Mouse (Mus musculus): ENCODE results near the gene F11r. TPM values are rescaled to one million over a fixed set of nuclear protein-coding genes. Genes with fewer than 3 reads are reported as not detected.

Gene F11r
- polyA plus RNA-seq, 1 experiment = 10.1 TPM

- Histone ChIP-seq H3K4me3 (replicated peaks; ENCODE audit: insufficient read depth, low read depth, low read length) (peak within 1 kb of the TSS; percentile 81), H3K27me3 (ENCODE audit: control insufficient read depth, insufficient read depth, low read length) (no peaks in the 10 kb centered on the region), H3K4me1 (ENCODE audit: control insufficient read depth, insufficient read depth, low read length) (no peaks in the 10 kb centered on the region; the same call in 1 of the 2 replicates), H3K27ac (ENCODE audit: insufficient read depth, low read length) (peak within 1 kb of the TSS; percentile 72)
- 1% methylated on average over 36 of the region's 36 CpGs for WGBS
- DNase-seq = peak; percentile 95
- TF ChIP-seq CTCF (IDR thresholded peaks at IDR 0.05; ENCODE audit: borderline replicate concordance, insufficient read depth, low read depth, low read length) (no peak), POLR2A (IDR thresholded peaks at IDR 0.05; ENCODE audit: borderline replicate concordance, insufficient read depth, low read length) (peak; percentile 42; the same call in 1 of the 2 replicates)
Measured at GRCm38 (mm10) chr1:171410947-171411484, 26.3 kb upstream of the F11r start, which contains the start of gene Usf1. Usf1 (plus strand) TSS chr1:171411313.

- H3K27me3 ChIP-seq (ENCODE audit: control insufficient read depth, insufficient read depth, low read length) = no peaks in the 10 kb centered on the region
- peak overlapping the region; percentile 81 for H3K4me3 ChIP-seq (replicated peaks; ENCODE audit: insufficient read depth, low read depth, low read length)
- no peaks in the 10 kb centered on the region; the same call in 1 of the 2 replicates for H3K4me1 ChIP-seq (ENCODE audit: control insufficient read depth, insufficient read depth, low read length)
- no peak for DNase-seq
- TF ChIP-seq POLR2A (IDR thresholded peaks at IDR 0.05; ENCODE audit: borderline replicate concordance, insufficient read depth, low read length) (no peak), CTCF (IDR thresholded peaks at IDR 0.05; ENCODE audit: borderline replicate concordance, insufficient read depth, low read depth, low read length) (no peak)
- H3K27ac ChIP-seq (ENCODE audit: insufficient read depth, low read length) = peak overlapping the region; percentile 72; the same call in 1 of the 2 replicates
- WGBS = 1% methylated on average over 39 of the region's 39 CpGs
Measured at GRCm38 (mm10) chr1:171411492-171411941, 25.8 kb upstream of the F11r start.

GRCm38 (mm10) chr1:171412001-171412441 lies 25.3 kb upstream of the F11r start:
- H3K4me3 ChIP-seq (replicated peaks; ENCODE audit: insufficient read depth, low read depth, low read length) = peak overlapping the region; percentile 81
- H3K4me1 ChIP-seq (ENCODE audit: control insufficient read depth, insufficient read depth, low read length) = no peaks in the 10 kb centered on the region; the same call in 1 of the 2 replicates
- H3K27me3 ChIP-seq (ENCODE audit: control insufficient read depth, insufficient read depth, low read length) = no peaks in the 10 kb centered on the region
- H3K27ac ChIP-seq (ENCODE audit: insufficient read depth, low read length) = 0 out of 2 replicates have a peak overlapping the region, but pooled peaks have one; percentile 72
- peak; percentile 24 to 34 for DNase-seq
- under 1% methylated on average over 20 of the region's 20 CpGs for WGBS
- TF ChIP-seq POLR2A (IDR thresholded peaks at IDR 0.05; ENCODE audit: borderline replicate concordance, insufficient read depth, low read length) = no peak
- TF ChIP-seq CTCF (IDR thresholded peaks at IDR 0.05; ENCODE audit: borderline replicate concordance, insufficient read depth, low read depth, low read length) = no peak

GRCm38 (mm10) chr1:171412446-171412845 lies 24.9 kb upstream of the F11r start:
- no peaks in the 10 kb centered on the region for H3K27me3 ChIP-seq (ENCODE audit: control insufficient read depth, insufficient read depth, low read length)
- TF ChIP-seq CTCF (IDR thresholded peaks at IDR 0.05; ENCODE audit: borderline replicate concordance, insufficient read depth, low read depth, low read length) (no peak), POLR2A (IDR thresholded peaks at IDR 0.05; ENCODE audit: borderline replicate concordance, insufficient read depth, low read length) (no peak)
- 22% methylated on average over 3 of the region's 3 CpGs for WGBS
- no peak overlapping the region for H3K27ac ChIP-seq (ENCODE audit: insufficient read depth, low read length)
- DNase-seq = no peak
- peak overlapping the region; percentile 81 for H3K4me3 ChIP-seq (replicated peaks; ENCODE audit: insufficient read depth, low read depth, low read length)
- no peaks in the 10 kb centered on the region; the same call in 1 of the 2 replicates for H3K4me1 ChIP-seq (ENCODE audit: control insufficient read depth, insufficient read depth, low read length)

GRCm38 (mm10) chr1:171413608-171414007 lies 23.7 kb upstream of the F11r start:
- Histone ChIP-seq H3K4me1 (ENCODE audit: control insufficient read depth, insufficient read depth, low read length) (no peaks in the 10 kb centered on the region; the same call in 1 of the 2 replicates), H3K4me3 (replicated peaks; ENCODE audit: insufficient read depth, low read depth, low read length) (no peak overlapping the region), H3K27ac (ENCODE audit: insufficient read depth, low read length) (no peak overlapping the region), H3K27me3 (ENCODE audit: control insufficient read depth, insufficient read depth, low read length) (no peaks in the 10 kb centered on the region)
- TF ChIP-seq CTCF (IDR thresholded peaks at IDR 0.05; ENCODE audit: borderline replicate concordance, insufficient read depth, low read depth, low read length) = no peak
- TF ChIP-seq POLR2A (IDR thresholded peaks at IDR 0.05; ENCODE audit: borderline replicate concordance, insufficient read depth, low read length) = no peak
- 63% methylated on average over 8 of the region's 8 CpGs for WGBS
- no peak for DNase-seq

GRCm38 (mm10) chr1:171418660-171419059 lies 18.7 kb upstream of the F11r start, which contains the start of gene Tstd1:
Tstd1 (plus strand) TSS chr1:171418872.
- H3K27me3 ChIP-seq (ENCODE audit: control insufficient read depth, insufficient read depth, low read length) = no peaks in the 10 kb centered on the region
- TF ChIP-seq POLR2A (IDR thresholded peaks at IDR 0.05; ENCODE audit: borderline replicate concordance, insufficient read depth, low read length) = no peak
- no peak within 1 kb of the TSS for H3K4me3 ChIP-seq (replicated peaks; ENCODE audit: insufficient read depth, low read depth, low read length)
- H3K27ac ChIP-seq (ENCODE audit: insufficient read depth, low read length) = no peak within 1 kb of the TSS
- no peak for DNase-seq
- H3K4me1 ChIP-seq (ENCODE audit: control insufficient read depth, insufficient read depth, low read length) = no peaks in the 10 kb centered on the region
- WGBS = 89% methylated on average over 5 of the region's 5 CpGs

GRCm38 (mm10) chr1:171419291-171419882 lies 17.9 kb upstream of the F11r start:
- no peaks in the 10 kb centered on the region for H3K27me3 ChIP-seq (ENCODE audit: control insufficient read depth, insufficient read depth, low read length)
- WGBS = 41% methylated on average over 12 of the region's 12 CpGs
- no peaks in the 10 kb centered on the region for H3K4me1 ChIP-seq (ENCODE audit: control insufficient read depth, insufficient read depth, low read length)
- H3K4me3 ChIP-seq (replicated peaks; ENCODE audit: insufficient read depth, low read depth, low read length) = no peak overlapping the region
- TF ChIP-seq POLR2A (IDR thresholded peaks at IDR 0.05; ENCODE audit: borderline replicate concordance, insufficient read depth, low read length) (no peak), CTCF (IDR thresholded peaks at IDR 0.05; ENCODE audit: borderline replicate concordance, insufficient read depth, low read depth, low read length) (no peak)
- no peak overlapping the region for H3K27ac ChIP-seq (ENCODE audit: insufficient read depth, low read length)
- DNase-seq = no peak

GRCm38 (mm10) chr1:171419905-171420304 lies 17.4 kb upstream of the F11r start:
- no peak overlapping the region for H3K4me3 ChIP-seq (replicated peaks; ENCODE audit: insufficient read depth, low read depth, low read length)
- H3K4me1 ChIP-seq (ENCODE audit: control insufficient read depth, insufficient read depth, low read length) = no peaks in the 10 kb centered on the region
- WGBS = 58% methylated on average over 5 of the region's 5 CpGs
- DNase-seq = no peak
- TF ChIP-seq CTCF (IDR thresholded peaks at IDR 0.05; ENCODE audit: borderline replicate concordance, insufficient read depth, low read depth, low read length) (no peak), POLR2A (IDR thresholded peaks at IDR 0.05; ENCODE audit: borderline replicate concordance, insufficient read depth, low read length) (no peak)
- H3K27ac ChIP-seq (ENCODE audit: insufficient read depth, low read length) = no peak overlapping the region
- H3K27me3 ChIP-seq (ENCODE audit: control insufficient read depth, insufficient read depth, low read length) = no peaks in the 10 kb centered on the region

Measured in cerebellum, adult 2 months (tissue).